Mouse (Mus musculus) embryonic facial prominence, embryonic 14.5 days (tissue): ENCODE measurements at regions not wholly inside any gene's neighbourhood (a gene's known extent, or its start where the extent isn't known, plus 50 kb on each side); places are given as distances from the start of the nearest gene placed in this dataset.

Experiments
- ATAC-seq: fragments of 200-750 bp; cut with Nextera tagmentation; 2 replicates; pipeline ENCODE4 v1.8.0; 2017; ENCODE audit warnings: low read depth, moderate number of reproducible peaks, moderate TSS enrichment
- DNase-seq: peaks from one replicate; pipeline ENCODE4 v3.0.0-alpha.2; 2015; ENCODE audit warnings: low spot score
- H3K27ac ChIP-seq: fragments of 300-500 bp; sonication (generic); replicated peaks from 2 replicates; pipeline ENCODE4 v1.5.1; 2014; ENCODE audit warnings: low read depth, mild to moderate bottlenecking, low read length, moderate library complexity
- H3K27me3 ChIP-seq: fragments of 300-500 bp; sonication (generic); replicated peaks from 2 replicates; pipeline ENCODE4 v1.6.1; 2014; ENCODE audit warnings: low read length; ENCODE audit not compliant: control insufficient read depth, insufficient read depth
- H3K36me3 ChIP-seq: fragments of 300-500 bp; sonication (generic); 2 replicates; pipeline ENCODE4 v1.6.1; 2014; ENCODE audit warnings: low read length, mixed read lengths; ENCODE audit not compliant: control insufficient read depth, insufficient read depth
- H3K4me1 ChIP-seq: fragments of 300-500 bp; sonication (generic); 2 replicates; pipeline ENCODE4 v1.6.1; 2014; ENCODE audit warnings: antibody characterized with exemption, low read length; ENCODE audit not compliant: control insufficient read depth, insufficient read depth
- H3K4me2 ChIP-seq: fragments of 300-500 bp; sonication (generic); 2 replicates; pipeline ENCODE4 v1.6.1; 2014; ENCODE audit warnings: low read depth, mild to moderate bottlenecking, low read length, moderate library complexity, mixed read lengths
- H3K4me3 ChIP-seq: fragments of 300-500 bp; sonication (generic); 2 replicates; pipeline ENCODE4 v1.5.1; 2014; ENCODE audit warnings: low read depth, mild to moderate bottlenecking, low read length
- H3K9ac ChIP-seq: fragments of 300-500 bp; sonication (generic); 2 replicates; pipeline ENCODE4 v1.6.1; 2014; ENCODE audit warnings: low read depth, mild to moderate bottlenecking, low read length, moderate library complexity, mixed read lengths
- H3K9me3 ChIP-seq: fragments of 300-500 bp; sonication (generic); 2 replicates; pipeline ENCODE4 v1.6.1; 2016; ENCODE audit warnings: low read length; ENCODE audit not compliant: control insufficient read depth
- WGBS: fragments of 180-500 bp; shearing (Covaris S2); extraction: QIAGEN DNeasy Blood & Tissue Kit; methylation state at CpG from one replicate; pipeline ENCODE4 v1.1.7; 2014; 5-methylcytosine and 5-hydroxymethylcytosine counted together

- 32% methylated on average over 3 of the region's 3 CpGs for WGBS
- Histone ChIP-seq H3K4me3 (no peak overlapping the region), H3K27me3 (no peaks in the 10 kb centered on the region), H3K36me3 (no peaks in the 10 kb centered on the region), H3K9me3 (no peaks in the 10 kb centered on the region), H3K4me2 (no peak overlapping the region), H3K4me1 (no peaks in the 10 kb centered on the region), H3K27ac (no peak overlapping the region), H3K9ac (no peak overlapping the region)
- DNase-seq: no peak
- no peak for ATAC-seq
Measured at GRCm38 (mm10) chr7:70972023-70972400, 379.3 kb downstream of the Gm10295 start.

- Histone ChIP-seq H3K27me3 (no peaks in the 10 kb centered on the region), H3K9me3 (no peaks in the 10 kb centered on the region), H3K4me3 (no peak overlapping the region), H3K4me2 (no peak overlapping the region), H3K9ac (no peak overlapping the region), H3K27ac (no peak overlapping the region), H3K36me3 (no peaks in the 10 kb centered on the region), H3K4me1 (no peaks in the 10 kb centered on the region)
- 16% methylated on average over 6 of the region's 6 CpGs for WGBS
- DNase-seq (peak; percentile 13), ATAC-seq (no peak)
Measured at GRCm38 (mm10) chr7:70971323-70972022, 379.8 kb downstream of the Gm10295 start.

GRCm38 (mm10) chr7:70952318-70952959 is 398.8 kb downstream of the Gm10295 start:
- peak; percentile 72 for DNase-seq
- Histone ChIP-seq H3K9ac (no peak overlapping the region), H3K36me3 (no peaks in the 10 kb centered on the region), H3K27me3 (0 out of 2 replicates have a peak, but pooled peaks cover 3% of the 10 kb centered on the region), H3K4me2 (no peak overlapping the region), H3K27ac (no peak overlapping the region), H3K9me3 (no peaks in the 10 kb centered on the region), H3K4me1 (peaks cover 7% of the 10 kb centered on the region), H3K4me3 (no peak overlapping the region)
- WGBS: 63% methylated on average over 4 of the region's 4 CpGs
- peak; percentile 83; the same call in 1 of the 2 replicates for ATAC-seq

DNA sequence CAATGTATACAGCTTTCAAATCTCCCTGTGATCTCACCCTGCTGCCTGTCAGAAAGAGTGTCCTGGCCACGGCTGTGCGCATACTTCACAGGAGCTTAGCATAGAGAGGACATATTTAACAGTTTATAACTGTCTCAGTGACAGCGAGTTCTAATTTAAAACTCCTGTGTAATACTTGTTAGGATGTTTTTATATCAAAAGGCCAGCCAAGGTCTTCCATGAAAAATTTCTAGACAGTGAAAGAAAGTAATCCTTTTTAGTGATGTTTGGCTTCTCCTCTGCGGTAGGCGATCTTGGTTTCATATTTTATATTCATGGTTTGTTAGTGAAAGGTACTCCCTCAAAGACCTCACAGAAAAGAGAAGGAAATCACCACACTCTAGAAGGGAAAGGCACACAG is 403.0 kb downstream of the Gm10295 start:
- H3K4me2 ChIP-seq: no peak overlapping the region
- H3K9ac ChIP-seq: no peak overlapping the region
- no peak overlapping the region for H3K27ac ChIP-seq
- H3K4me1 ChIP-seq: peaks cover 7% of the 10 kb centered on the region
- ATAC-seq (peak; percentile 37; the same call in 1 of the 2 replicates), DNase-seq (peak; percentile 54)
- no peaks in the 10 kb centered on the region for H3K9me3 ChIP-seq
- no peaks in the 10 kb centered on the region for H3K27me3 ChIP-seq
- no peaks in the 10 kb centered on the region for H3K36me3 ChIP-seq
- 40% methylated on average over 5 of the region's 5 CpGs for WGBS
- H3K4me3 ChIP-seq: no peak overlapping the region

DNA sequence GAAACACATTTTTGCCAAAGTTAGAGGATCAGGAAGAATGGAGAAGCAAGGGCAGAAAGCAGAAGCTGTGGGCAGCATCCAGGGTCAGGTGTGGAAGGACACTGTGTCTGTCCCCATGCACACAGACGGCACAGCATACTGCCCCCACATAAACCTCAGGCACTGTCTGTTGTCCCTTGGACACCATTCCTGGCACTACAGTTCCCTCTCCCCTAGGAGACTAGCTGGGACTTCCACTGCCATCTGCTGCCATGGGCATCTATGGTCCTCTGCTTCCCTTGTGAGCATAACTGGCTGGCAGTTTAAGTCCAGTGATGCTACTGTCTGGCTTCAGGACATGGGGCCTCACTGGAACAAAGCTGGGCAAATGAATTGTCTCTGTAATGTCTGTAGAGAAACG is 405.0 kb downstream of the Gm10295 start:
- H3K27ac ChIP-seq: no peak overlapping the region
- no peaks in the 10 kb centered on the region for H3K9me3 ChIP-seq
- H3K27me3 ChIP-seq: no peaks in the 10 kb centered on the region
- WGBS: 61% methylated on average over 2 of the region's 2 CpGs
- no peaks in the 10 kb centered on the region for H3K4me1 ChIP-seq
- no peak overlapping the region for H3K4me2 ChIP-seq
- no peak overlapping the region for H3K9ac ChIP-seq
- no peak overlapping the region for H3K4me3 ChIP-seq
- H3K36me3 ChIP-seq: no peaks in the 10 kb centered on the region
- no peak for ATAC-seq
- no peak for DNase-seq

DNA sequence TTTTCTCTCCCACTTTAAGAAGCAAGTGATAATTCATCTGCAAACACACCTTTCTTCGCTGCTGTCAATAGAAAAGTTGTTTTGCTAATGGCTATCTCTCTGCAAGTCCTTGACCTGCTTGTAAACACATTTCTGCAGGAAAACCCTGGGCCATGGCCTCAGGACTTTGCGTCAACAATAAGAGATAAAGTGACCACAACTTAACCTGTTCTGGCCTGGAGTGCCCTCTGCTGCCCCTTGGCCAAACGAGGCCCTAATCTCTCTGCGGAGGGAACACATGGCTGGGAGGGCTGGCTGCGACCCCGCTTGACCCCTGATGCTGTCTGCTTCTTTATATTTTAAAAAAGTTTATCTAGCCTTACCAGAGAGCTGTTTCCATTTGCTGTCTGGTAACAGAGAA is 420.4 kb downstream of the Gm10295 start:
- no peak for ATAC-seq
- Histone ChIP-seq H3K36me3 (no peaks in the 10 kb centered on the region), H3K4me2 (no peak overlapping the region), H3K4me1 (no peaks in the 10 kb centered on the region), H3K27me3 (no peaks in the 10 kb centered on the region; the same call in 1 of the 2 replicates), H3K9ac (no peak overlapping the region), H3K27ac (no peak overlapping the region), H3K4me3 (no peak overlapping the region), H3K9me3 (0 out of 2 replicates have a peak, but pooled peaks cover 2% of the 10 kb centered on the region)
- 19% methylated on average over 6 of the region's 6 CpGs for WGBS
- DNase-seq: no peak

DNA sequence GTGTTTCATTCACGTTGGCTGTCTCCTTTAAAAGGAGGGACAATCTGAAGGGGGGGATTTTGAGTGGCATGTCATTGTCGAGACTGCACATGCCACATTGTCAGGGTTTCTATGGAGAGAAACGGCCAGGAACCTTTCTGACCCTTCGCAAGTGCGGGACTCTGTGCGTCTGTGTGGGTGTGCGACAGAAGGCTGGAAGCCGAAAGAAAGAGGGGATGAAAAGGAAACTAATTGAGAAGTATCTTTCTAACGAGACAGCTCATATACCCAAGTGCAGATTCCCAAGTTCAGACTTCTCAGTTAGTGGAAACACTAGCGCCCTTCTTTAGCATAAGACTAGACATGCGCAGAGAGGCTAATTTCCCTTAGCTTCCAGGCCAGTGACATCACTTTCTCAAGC is 421.4 kb downstream of the Gm10295 start:
- no peak for DNase-seq
- Histone ChIP-seq H3K9me3 (0 out of 2 replicates have a peak, but pooled peaks cover 2% of the 10 kb centered on the region), H3K4me3 (no peak overlapping the region), H3K36me3 (no peaks in the 10 kb centered on the region), H3K27ac (no peak overlapping the region), H3K27me3 (no peaks in the 10 kb centered on the region; the same call in 1 of the 2 replicates), H3K4me1 (no peaks in the 10 kb centered on the region), H3K9ac (no peak overlapping the region), H3K4me2 (peak overlapping the region; percentile 30; the same call in 1 of the 2 replicates)
- no peak for ATAC-seq
- WGBS: 38% methylated on average over 11 of the region's 11 CpGs

- no peaks in the 10 kb centered on the region for H3K36me3 ChIP-seq
- no peaks in the 10 kb centered on the region for H3K4me1 ChIP-seq
- H3K9ac ChIP-seq: no peak overlapping the region
- 58% methylated on average over 3 of the region's 3 CpGs for WGBS
- no peak overlapping the region for H3K4me2 ChIP-seq
- ATAC-seq (no peak), DNase-seq (no peak)
- H3K9me3 ChIP-seq: 0 out of 2 replicates have a peak, but pooled peaks cover 2% of the 10 kb centered on the region
- no peaks in the 10 kb centered on the region; the same call in 1 of the 2 replicates for H3K27me3 ChIP-seq
- H3K4me3 ChIP-seq: no peak overlapping the region
- no peak overlapping the region for H3K27ac ChIP-seq
Measured at GRCm38 (mm10) chr7:70928001-70928400, 423.3 kb downstream of the Gm10295 start.
